In genomic region chr4:135051466-135051865, GRCm38 (mm10) we compare ENCODE assay signal across 14 mouse cellular contexts.
"Had no signal": no experiment of that assay in that cellular context is flagged by ENCODE, and none has a peak within 500 bp of the region (broad histone marks: within the 10 kb centered on the region; RNA-seq: fewer than 3 reads in every experiment).

No protein-coding gene starts in this region.

- H3K4me3 ChIP-seq: limb, embryonic 12.5 days; midbrain, embryonic 15.5 days; neural tube, embryonic 12.5 days had no signal

- DNase-seq: kidney, adult 11 months; layer of hippocampus, adult 9-11 months; layer of hippocampus, postnatal 36 days; lung, adult 18-20 months; retina, postnatal 1 day; right cerebral cortex, postnatal 4 days; spleen, adult 18-20 months; thymus, adult 18-20 months; thymus, postnatal 14 days had no signal

- H3K4me2 ChIP-seq: limb, embryonic 12.5 days; midbrain, embryonic 15.5 days; neural tube, embryonic 12.5 days had no signal

- H3K4me1 ChIP-seq: midbrain, embryonic 15.5 days; neural tube, embryonic 12.5 days had no signal

- H3K27ac ChIP-seq: kidney, postnatal 0 days; limb, embryonic 12.5 days; liver, embryonic 14.5 days; midbrain, embryonic 15.5 days; neural tube, embryonic 12.5 days had no signal

- H3K9ac ChIP-seq: limb, embryonic 12.5 days; liver, embryonic 14.5 days; midbrain, embryonic 15.5 days; neural tube, embryonic 12.5 days had no signal

- H3K27me3 ChIP-seq: midbrain, embryonic 15.5 days had no signal

- ATAC-seq: midbrain, embryonic 15.5 days had no signal

- H3K36me3 ChIP-seq: limb, embryonic 12.5 days; midbrain, embryonic 15.5 days; neural tube, embryonic 12.5 days had no signal

- H3K9me3 ChIP-seq: midbrain, embryonic 15.5 days; neural tube, embryonic 12.5 days had no signal
